Mouse (Mus musculus): ENCODE results near the gene Plscr1.

Gene Plscr1

DNA sequence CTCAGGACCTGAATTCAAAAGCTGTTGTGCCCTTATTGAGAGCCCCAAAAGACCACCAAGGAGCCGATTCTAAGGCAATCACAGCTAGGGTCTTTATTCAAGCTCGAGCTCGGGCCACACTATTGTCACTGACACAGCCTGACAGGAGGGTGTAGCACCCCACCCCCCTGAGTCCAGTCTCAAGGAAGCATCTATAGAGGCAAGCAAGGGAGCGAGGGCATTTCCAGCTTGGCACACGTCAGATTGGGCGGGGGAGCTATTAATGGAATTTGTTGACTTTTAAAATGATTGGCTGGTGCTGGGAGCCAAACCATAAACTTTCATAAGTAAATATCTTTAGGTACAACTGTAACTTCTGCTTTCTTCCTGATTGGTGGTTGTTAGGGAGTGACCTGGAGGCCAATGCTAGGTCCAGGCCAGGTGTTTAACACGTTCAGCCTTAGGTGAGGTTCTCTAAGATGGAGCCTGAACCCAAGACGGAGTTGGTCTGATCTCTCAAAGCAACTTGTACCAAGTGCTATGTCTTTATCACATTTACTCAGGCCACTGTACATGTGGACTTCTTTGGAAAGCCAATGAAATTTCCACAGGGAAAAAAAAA lies 56.2 kb downstream of the Plscr1 start:
- CTCF ChIA-PET, result no interaction called here

DNA sequence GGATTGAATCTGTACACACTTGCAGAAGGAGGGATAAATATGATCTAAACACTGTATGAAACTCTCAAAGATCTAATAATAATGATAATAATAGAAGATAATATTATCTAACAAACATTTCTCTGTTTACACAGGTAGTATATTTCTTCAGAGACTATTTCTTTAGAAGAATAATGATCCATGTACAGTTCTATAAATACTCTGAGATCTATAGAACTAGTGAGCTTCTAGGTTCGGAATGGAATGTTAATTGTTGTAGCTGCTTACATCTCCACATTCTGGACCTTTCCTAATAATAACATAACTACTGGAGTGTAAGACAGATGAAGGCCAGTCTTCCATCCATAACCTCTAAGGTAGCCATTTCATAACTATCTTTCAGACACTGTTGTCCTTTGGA lies 59.5 kb downstream of the Plscr1 start, which contains the start of gene 1700057G04Rik:
TSS of gene 1700057G04Rik (plus strand) at position 301 of the 400 bp plus-strand sequence.
- CTCF ChIA-PET, result no interaction called here

DNA sequence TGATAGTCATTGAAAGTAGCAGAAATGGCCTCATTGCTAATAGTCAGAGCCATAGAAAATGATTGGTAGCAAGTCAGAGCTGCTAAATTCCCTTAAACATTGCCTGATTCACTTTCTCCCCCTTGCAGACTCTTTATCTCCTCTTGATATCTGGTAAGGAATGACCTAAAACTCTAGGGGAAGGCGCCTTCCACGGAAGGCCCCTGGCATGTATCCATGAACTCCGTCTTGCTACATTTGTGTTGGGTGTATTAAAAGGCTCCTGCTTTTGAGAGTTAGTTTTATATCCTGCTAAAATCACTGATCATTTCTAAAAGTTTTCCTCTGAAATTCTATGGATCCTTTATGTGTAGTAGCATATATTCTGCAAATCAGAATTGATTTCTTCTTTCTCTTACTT lies 67.2 kb downstream of the Plscr1 start:
- CTCF ChIA-PET, result no interaction called here

All from spleen, embryonic (tissue).